21 mouse cellular contexts compared by ENCODE assay signal in genomic region chr6:108928981-108929380, GRCm38 (mm10).
DNase-seq lines count a peak whose midpoint lies in the region; ATAC-seq lines count a peak whose summit lies in the region.
"Had no signal": no experiment of that assay in that cellular context is flagged by ENCODE, and none has a peak within 500 bp of the region (broad histone marks: within the 10 kb centered on the region; RNA-seq: fewer than 3 reads in every experiment).

No protein-coding gene starts in this region.

- H3K4me2 ChIP-seq in hindbrain, embryonic 14.5 days (replicated peaks) = no peak overlapping the region
- no peak overlapping the region for H3K4me2 ChIP-seq in hindbrain, embryonic 13.5 days
- H3K4me2 ChIP-seq: embryonic facial prominence, embryonic 12.5 days; forebrain, embryonic 15.5 days; heart, embryonic 15.5 days; lung, embryonic 15.5 days; midbrain, embryonic 13.5 days; neural tube, embryonic 12.5 days had no signal

- no peaks in the 10 kb centered on the region for H3K4me1 ChIP-seq in hindbrain, embryonic 14.5 days (replicated peaks; ENCODE audit: control insufficient read depth, insufficient read depth, low read length)
- H3K4me1 ChIP-seq in hindbrain, embryonic 13.5 days (replicated peaks) = no peaks in the 10 kb centered on the region
- H3K4me1 ChIP-seq: embryonic facial prominence, embryonic 12.5 days; forebrain, embryonic 15.5 days; heart, embryonic 15.5 days; lung, embryonic 15.5 days; midbrain, embryonic 13.5 days; neural tube, embryonic 12.5 days had no signal

- no peaks in the 10 kb centered on the region for H3K27me3 ChIP-seq in hindbrain, embryonic 14.5 days (ENCODE audit: control insufficient read depth, insufficient read depth, low read length)
- 0 out of 2 replicates have a peak, but pooled peaks cover 4% of the 10 kb centered on the region for H3K27me3 ChIP-seq in hindbrain, embryonic 13.5 days
- H3K27me3 ChIP-seq: embryonic facial prominence, embryonic 12.5 days; forebrain, embryonic 15.5 days; heart, embryonic 15.5 days; lung, embryonic 15.5 days; midbrain, embryonic 13.5 days; neural tube, embryonic 12.5 days had no signal

- H3K36me3 ChIP-seq in hindbrain, embryonic 14.5 days (replicated peaks; ENCODE audit: control insufficient read depth, insufficient read depth) = no peaks in the 10 kb centered on the region
- no peaks in the 10 kb centered on the region for H3K36me3 ChIP-seq in hindbrain, embryonic 13.5 days
- H3K36me3 ChIP-seq: embryonic facial prominence, embryonic 12.5 days; forebrain, embryonic 15.5 days; heart, embryonic 15.5 days; lung, embryonic 15.5 days; midbrain, embryonic 13.5 days; neural tube, embryonic 12.5 days had no signal

- DNase-seq in frontal cortex, postnatal 14 days (ENCODE audit: low spot score in 2 of 2) = no peak
- DNase-seq in left cerebral cortex, adult 9 months (ENCODE audit: low spot score in 2 of 2) = peak; percentile 25 to 34
- DNase-seq in left cerebral cortex, postnatal 4 days = no peak
- peak; percentile 5 to 14 for DNase-seq in adrenal gland, postnatal 36 days
- peak; percentile 20 to 88 for DNase-seq in left cerebral cortex, postnatal 25 days (ENCODE audit: low spot score in 2 of 2)
- DNase-seq in hindbrain, embryonic 14.5 days (ENCODE audit: low spot score) = no peak
- DNase-seq: cerebellum, adult 9-11 months; gastrocnemius, postnatal 10 days; heart, adult 18-20 months; heart, postnatal 4 days; kidney, adult 11 months; thymus, postnatal 14 days had no signal

- H3K9me3 ChIP-seq in hindbrain, embryonic 14.5 days (ENCODE audit: control insufficient read depth, low read length) = no peaks in the 10 kb centered on the region
- no peaks in the 10 kb centered on the region for H3K9me3 ChIP-seq in hindbrain, embryonic 13.5 days
- H3K9me3 ChIP-seq: embryonic facial prominence, embryonic 12.5 days; forebrain, embryonic 15.5 days; heart, embryonic 15.5 days; lung, embryonic 15.5 days; midbrain, embryonic 13.5 days; neural tube, embryonic 12.5 days had no signal

- H3K4me3 ChIP-seq in hindbrain, embryonic 14.5 days (replicated peaks; ENCODE audit: low read length) = no peak overlapping the region
- H3K4me3 ChIP-seq in hindbrain, embryonic 13.5 days = no peak overlapping the region
- H3K4me3 ChIP-seq: embryonic facial prominence, embryonic 12.5 days; forebrain, embryonic 15.5 days; heart, embryonic 15.5 days; lung, embryonic 15.5 days; midbrain, embryonic 13.5 days; neural tube, embryonic 12.5 days had no signal

- ATAC-seq in frontal cortex, adult (ENCODE audit: low TSS enrichment) = peak; percentile 98
- ATAC-seq in hindbrain, embryonic 14.5 days (ENCODE audit: low FRiP score) = no peak
- no peak for ATAC-seq in hindbrain, embryonic 13.5 days (ENCODE audit: low FRiP score)
- ATAC-seq: forebrain, embryonic 15.5 days; midbrain, embryonic 13.5 days had no signal

- intact Hi-C loops in left cerebral cortex, postnatal 4 days (cut with DNase I) = no loop called here
- intact Hi-C loops in left cerebral cortex, postnatal 25 days (cut with DNase I) = loop anchor here (2.0 kb wide), 1 partner anchor 32 kb away; no protein-coding TSS in a partner anchor

- H3K27ac ChIP-seq in hindbrain, embryonic 14.5 days = no peak overlapping the region
- no peak overlapping the region for H3K27ac ChIP-seq in hindbrain, embryonic 13.5 days
- H3K27ac ChIP-seq: embryonic facial prominence, embryonic 12.5 days; forebrain, embryonic 15.5 days; heart, embryonic 15.5 days; liver, embryonic 14.5 days; lung, embryonic 15.5 days; midbrain, embryonic 13.5 days; neural tube, embryonic 12.5 days had no signal

- no peak overlapping the region for H3K9ac ChIP-seq in hindbrain, embryonic 14.5 days
- H3K9ac ChIP-seq in hindbrain, embryonic 13.5 days = no peak overlapping the region
- H3K9ac ChIP-seq: embryonic facial prominence, embryonic 12.5 days; forebrain, embryonic 15.5 days; heart, embryonic 15.5 days; liver, embryonic 14.5 days; lung, embryonic 15.5 days; midbrain, embryonic 13.5 days; neural tube, embryonic 12.5 days had no signal

Comparison
In these comparisons a context has a peak if more than half of its experiments do, and no peak if none do; other contexts are left out.
1. DNase-seq: peak in left cerebral cortex, adult 9 months (2 of 2), adrenal gland, postnatal 36 days (2 of 2) and left cerebral cortex, postnatal 25 days (2 of 2); none in frontal cortex, postnatal 14 days (0 of 2), left cerebral cortex, postnatal 4 days (single experiment) and hindbrain, embryonic 14.5 days (single experiment).